In genomic region chr5:123398856-123399498, GRCm38 (mm10) we compare ENCODE assay signal across 30 mouse cellular contexts. TPM values are rescaled to one million over a fixed set of nuclear protein-coding genes. Genes with fewer than 3 reads are reported as not detected.
DNase-seq lines count a peak whose midpoint lies in the region; ATAC-seq and TF ChIP-seq lines count a peak whose summit lies in the region.
"Had no signal": no experiment of that assay in that cellular context is flagged by ENCODE, and none has a peak within 500 bp of the region (broad histone marks: within the 10 kb centered on the region; RNA-seq: fewer than 3 reads in every experiment).

No protein-coding gene starts in this region.

- H3K9ac ChIP-seq in heart, embryonic 12.5 days: no peak overlapping the region
- H3K9ac ChIP-seq in liver, postnatal 0 days (replicated peaks): no peak overlapping the region
- H3K9ac ChIP-seq: embryonic facial prominence, embryonic 12.5 days; intestine, embryonic 15.5 days; limb, embryonic 13.5 days; liver, embryonic 12.5 days; midbrain, embryonic 15.5 days had no signal

- ATAC-seq in heart, embryonic 12.5 days (ENCODE audit: insufficient number of reproducible peaks, low FRiP score): no peak
- no peak for ATAC-seq in liver, postnatal 0 days
- ATAC-seq: activated CD4-positive, CD25-positive, alpha-beta regulatory T cell, adult 4 months; forebrain, embryonic 14.5 days; hindbrain, embryonic 16.5 days; intestine, embryonic 15.5 days; liver, embryonic 12.5 days; midbrain, embryonic 15.5 days had no signal

- 0 out of 2 replicates have a peak, but pooled peaks have one; percentile 14 for TF ChIP-seq CTCF in liver, postnatal 0 days (IDR thresholded peaks at IDR 0.05; ENCODE audit: low read depth)

- WGBS in heart, embryonic 12.5 days: 87% methylated on average over 4 of the region's 4 CpGs
- WGBS in liver, postnatal 0 days (ENCODE audit: insufficient replicate concordance): 77% methylated on average over 4 of the region's 4 CpGs
- WGBS in macrophage (ENCODE audit: missing documents): 59% methylated on average over 4 of the region's 4 CpGs

- H3K4me3 ChIP-seq in heart, embryonic 12.5 days: no peak overlapping the region
- no peak overlapping the region for H3K4me3 ChIP-seq in liver, postnatal 0 days (ENCODE audit: low read depth, low read length)
- H3K4me3 ChIP-seq in macrophage (ENCODE audit: inconsistent target): no peak overlapping the region
- H3K4me3 ChIP-seq: embryonic facial prominence, embryonic 12.5 days; hindbrain, embryonic 10.5 days; intestine, embryonic 15.5 days; limb, embryonic 13.5 days; liver, embryonic 12.5 days; midbrain, embryonic 10.5 days; midbrain, embryonic 15.5 days had no signal

- no peak overlapping the region for H3K27ac ChIP-seq in heart, embryonic 12.5 days (ENCODE audit: poor library complexity, severe bottlenecking)
- H3K27ac ChIP-seq in liver, postnatal 0 days (ENCODE audit: low read depth): peak overlapping the region; percentile 72; the same call in 1 of the 2 replicates
- H3K27ac ChIP-seq in macrophage: peak overlapping the region; percentile 76
- H3K27ac ChIP-seq: embryonic facial prominence, embryonic 12.5 days; hindbrain, embryonic 10.5 days; intestine, embryonic 15.5 days; limb, embryonic 13.5 days; liver, embryonic 12.5 days; midbrain, embryonic 10.5 days; midbrain, embryonic 15.5 days had no signal

- H3K4me2 ChIP-seq in heart, embryonic 12.5 days: no peak overlapping the region
- peak overlapping the region; percentile 33; the same call in 1 of the 2 replicates for H3K4me2 ChIP-seq in liver, postnatal 0 days (ENCODE audit: low read depth, low read length)
- H3K4me2 ChIP-seq: limb, embryonic 13.5 days had no signal

- no peaks in the 10 kb centered on the region for H3K27me3 ChIP-seq in heart, embryonic 12.5 days (replicated peaks)
- no peaks in the 10 kb centered on the region for H3K27me3 ChIP-seq in liver, postnatal 0 days (ENCODE audit: insufficient read depth, low read length)
- H3K27me3 ChIP-seq: embryonic facial prominence, embryonic 12.5 days; intestine, embryonic 15.5 days; limb, embryonic 13.5 days; liver, embryonic 12.5 days; midbrain, embryonic 15.5 days had no signal

- peaks cover 90% of the 10 kb centered on the region for H3K79me2 ChIP-seq in macrophage (ENCODE audit: inconsistent target)

- TF ChIP-seq EP300 in liver, postnatal 0 days (IDR thresholded peaks at IDR 0.05; ENCODE audit: low read depth): no peak

- H3K4me1 ChIP-seq in heart, embryonic 12.5 days (replicated peaks): peaks cover 31% of the 10 kb centered on the region
- H3K4me1 ChIP-seq in liver, postnatal 0 days (ENCODE audit: insufficient read depth): peaks cover 31% of the 10 kb centered on the region

- no peaks in the 10 kb centered on the region for H3K9me3 ChIP-seq in heart, embryonic 12.5 days (replicated peaks)
- no peaks in the 10 kb centered on the region for H3K9me3 ChIP-seq in liver, postnatal 0 days (ENCODE audit: low read length)
- H3K9me3 ChIP-seq: embryonic facial prominence, embryonic 12.5 days; hindbrain, embryonic 10.5 days; intestine, embryonic 15.5 days; limb, embryonic 13.5 days; liver, embryonic 12.5 days; midbrain, embryonic 10.5 days; midbrain, embryonic 15.5 days had no signal

- peak; percentile 63 for DNase-seq in heart, adult 11 months
- DNase-seq in liver, postnatal 0 days: no peak
- DNase-seq in liver: no peak
- DNase-seq in B cell, adult 2 months: peak; percentile 41 to 46
- no peak for DNase-seq in ovary, postnatal 36 days (ENCODE audit: low spot score)
- no peak for DNase-seq in cerebellum, adult 8-10 months
- DNase-seq: adrenal gland, adult 2 months; cerebellum, adult 11 months; cerebellum, adult 9-11 months; embryo, embryonic 11 days; gastrocnemius, postnatal 36 days; heart, postnatal 10 days; kidney, postnatal 25 days; lung, adult 18-20 months; lung, postnatal 10 days; right cerebral cortex, postnatal 4 days; thymus, adult 2 months; thymus, postnatal 36 days had no signal

- no peaks in the 10 kb centered on the region for H3K36me3 ChIP-seq in heart, embryonic 12.5 days
- no peaks in the 10 kb centered on the region; the same call in 1 of the 2 replicates for H3K36me3 ChIP-seq in liver, postnatal 0 days (replicated peaks; ENCODE audit: insufficient read depth, low read length)
- H3K36me3 ChIP-seq in macrophage (ENCODE audit: inconsistent target): no peaks in the 10 kb centered on the region
- H3K36me3 ChIP-seq: embryonic facial prominence, embryonic 12.5 days; intestine, embryonic 15.5 days; limb, embryonic 13.5 days; midbrain, embryonic 10.5 days; midbrain, embryonic 15.5 days had no signal

RNA-seq across cellular contexts. Expression of gene Mlxip, which starts 4.4 kb away (rescaled TPM):
- 14.2 TPM in 2 replicates for polyA plus RNA-seq in heart, embryonic 12.5 days (2016; fragmentation: Nextera tagmentation; extraction: Ambion mirVana)
- 3.5 and 4.5 TPM in 2 replicates for polyA plus RNA-seq in liver, postnatal 0 days (2015; fragmentation: Nextera tagmentation; extraction: Ambion mirVana)
- 100 to 1,000 TPM in 21 of 26 experiments, 10 to 100 TPM in 5; 71.3 to 175 (median 120) TPM for total RNA-seq in macrophage (2018; cell fraction: chromatin; rRNA removed)
- 10 to 100 TPM; 18.5 to 34.3 (median 27.3) TPM for total RNA-seq in macrophage (2018; cell fraction: cytosol; rRNA removed)
- 100 to 1,000 TPM in 6 of 26 experiments, 10 to 100 TPM in 20; 56.0 to 205 (median 84.2) TPM for total RNA-seq in macrophage (2018; cell fraction: nucleus; rRNA removed)
- polyA plus RNA-seq in macrophage (2018): 14.4 to 26.9 TPM (median 18.7 TPM) in 3 replicates

RNA-seq across cellular contexts. Expression of gene Bcl7a, which starts 55.3 kb away (rescaled TPM):
- 16.3 and 16.6 TPM in 2 replicates for polyA plus RNA-seq in heart, embryonic 12.5 days (2016; fragmentation: Nextera tagmentation; extraction: Ambion mirVana)
- 5.1 and 5.3 TPM in 2 replicates for polyA plus RNA-seq in liver, postnatal 0 days (2015; fragmentation: Nextera tagmentation; extraction: Ambion mirVana)
- total RNA-seq in macrophage (2018; cell fraction: chromatin; rRNA removed): 10 to 100 TPM in 3 of 26 experiments, 1 to 10 TPM in 22, under 1 TPM in 1; 0.88 to 16.4 (median 3.6) TPM
- total RNA-seq in macrophage (2018; cell fraction: cytosol; rRNA removed): 1 to 10 TPM in 15 of 26 experiments, under 1 TPM in 11; 0.19 to 3.5 (median 1.1) TPM
- 10 to 100 TPM in 4 of 26 experiments, 1 to 10 TPM in 18, under 1 TPM in 4; 0.45 to 21.1 (median 3.1) TPM for total RNA-seq in macrophage (2018; cell fraction: nucleus; rRNA removed)
- polyA plus RNA-seq in macrophage (2018): 2.2 to 3.5 TPM (median 2.3 TPM) in 3 replicates

Comparison
In these comparisons a context has a peak if more than half of its experiments do, and no peak if none do; other contexts are left out.
1. DNase-seq: peak in heart, adult 11 months (single experiment) and B cell, adult 2 months (2 of 2); none in liver, postnatal 0 days (single experiment), liver (single experiment), ovary, postnatal 36 days (single experiment) and cerebellum, adult 8-10 months (single experiment).